Mouse (Mus musculus): ENCODE results near the gene Scrn2. TPM values are rescaled to one million over a fixed set of nuclear protein-coding genes. Genes with fewer than 3 reads are reported as not detected.

The Scrn2 gene
- polyA plus RNA-seq, 1 experiment from 2014 or later, result 0.57 TPM

DNA sequence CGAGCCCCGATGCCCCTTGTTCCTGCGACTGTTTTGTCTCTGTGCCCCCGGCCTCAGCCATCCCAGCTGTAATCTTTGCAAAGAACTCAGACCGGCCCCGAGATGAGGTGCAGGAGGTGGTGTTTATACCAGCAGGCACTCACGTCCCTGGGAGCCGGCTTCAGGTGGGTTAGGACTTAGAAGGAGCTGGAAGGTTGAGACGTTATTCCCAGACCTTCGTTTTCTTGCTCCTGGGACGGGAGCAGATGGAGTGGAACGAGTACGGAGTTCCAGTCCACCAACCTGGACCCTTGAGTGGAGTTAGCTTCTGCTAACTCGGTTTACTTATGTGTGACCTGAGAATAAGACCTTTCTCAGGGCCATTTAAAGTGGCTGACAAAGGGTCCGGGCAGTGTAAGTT is 688 bp downstream of the Scrn2 start:
- peak overlapping the region; percentile 53; the same call in 1 of the 2 replicates for H3K27ac ChIP-seq
- peak overlapping the region; percentile 77 for H3K4me3 ChIP-seq (ENCODE audit: inconsistent target)
- H3K79me2 ChIP-seq (ENCODE audit: inconsistent target), result no peaks in the 10 kb centered on the region
- no peaks in the 10 kb centered on the region for H3K36me3 ChIP-seq (ENCODE audit: inconsistent target)
- 24% methylated on average over 14 of the region's 15 CpGs for WGBS (ENCODE audit: missing documents)

DNA sequence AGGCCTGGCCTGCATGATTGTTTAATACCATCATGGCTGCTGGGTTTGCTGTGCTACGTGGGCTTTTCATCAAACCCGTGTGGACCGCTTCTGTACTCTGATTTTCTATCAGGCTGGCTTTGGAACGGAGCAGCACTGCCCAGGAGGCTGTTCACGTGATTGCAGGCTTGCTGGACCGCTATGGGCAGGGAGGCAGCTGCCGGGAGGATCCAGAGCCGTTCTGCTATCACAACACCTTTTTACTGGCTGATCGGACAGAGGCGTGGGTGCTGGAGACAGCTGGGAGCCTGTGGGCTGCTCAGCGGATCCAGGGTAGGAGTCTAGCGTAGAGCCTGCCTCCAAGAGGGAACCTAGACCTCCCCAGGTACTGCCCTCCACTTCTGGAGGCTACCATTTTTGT is 2.2 kb downstream of the Scrn2 start:
- Histone ChIP-seq H3K79me2 (ENCODE audit: inconsistent target) (no peaks in the 10 kb centered on the region), H3K4me3 (ENCODE audit: inconsistent target) (no peak overlapping the region), H3K36me3 (ENCODE audit: inconsistent target) (no peaks in the 10 kb centered on the region), H3K27ac (no peak overlapping the region)
- WGBS (ENCODE audit: missing documents), result 98% methylated on average over 12 of the region's 12 CpGs

DNA sequence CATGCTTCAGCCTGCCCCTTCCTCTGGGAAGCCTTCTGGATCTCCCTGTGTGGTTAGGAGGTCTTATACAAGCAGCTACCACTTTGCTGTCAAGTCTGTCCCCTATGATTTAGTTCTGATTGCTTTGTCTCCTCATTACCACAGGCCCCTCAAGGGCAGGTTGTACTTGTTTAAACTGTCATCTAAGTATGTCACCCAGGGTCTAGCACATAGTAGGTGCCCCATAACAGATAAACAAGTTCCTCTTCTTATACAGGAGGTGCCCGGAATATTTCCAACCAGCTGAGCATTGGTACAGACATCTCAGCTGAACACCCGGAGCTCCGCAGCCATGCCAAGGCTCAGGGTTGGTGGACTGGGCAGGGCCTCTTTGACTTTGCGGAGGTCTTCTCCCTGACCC is 2.8 kb downstream of the Scrn2 start:
- H3K27ac ChIP-seq, result no peak overlapping the region
- no peak overlapping the region for H3K4me3 ChIP-seq (ENCODE audit: inconsistent target)
- H3K79me2 ChIP-seq (ENCODE audit: inconsistent target), result no peaks in the 10 kb centered on the region
- 95% methylated on average over 4 of the region's 4 CpGs for WGBS (ENCODE audit: missing documents)
- H3K36me3 ChIP-seq (ENCODE audit: inconsistent target), result no peaks in the 10 kb centered on the region

DNA sequence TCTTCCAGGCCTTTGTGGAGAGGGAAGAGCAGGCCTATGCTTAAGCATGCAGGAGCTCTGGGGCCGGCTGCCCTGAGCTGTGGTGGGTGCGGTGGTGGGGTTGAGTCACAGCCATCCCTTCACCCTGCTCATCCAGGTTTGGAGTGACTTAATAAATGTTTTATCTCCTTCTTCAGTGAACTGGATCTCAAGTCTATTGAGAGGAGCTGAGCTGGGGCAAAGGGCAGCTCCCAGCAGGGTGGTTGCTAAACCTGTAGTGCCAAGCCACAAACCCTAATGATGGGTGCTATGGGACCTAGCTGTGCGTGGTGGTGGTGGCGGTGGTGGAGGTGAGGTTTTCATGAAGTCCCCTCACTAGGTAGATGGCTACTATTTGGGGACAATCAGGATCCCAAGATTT is 4.0 kb downstream of the Scrn2 start:
- Histone ChIP-seq H3K27ac (no peak overlapping the region), H3K79me2 (ENCODE audit: inconsistent target) (no peaks in the 10 kb centered on the region), H3K36me3 (ENCODE audit: inconsistent target) (no peaks in the 10 kb centered on the region), H3K4me3 (ENCODE audit: inconsistent target) (no peak overlapping the region)
- WGBS (ENCODE audit: missing documents), result 94% methylated on average over 4 of the region's 4 CpGs

DNA sequence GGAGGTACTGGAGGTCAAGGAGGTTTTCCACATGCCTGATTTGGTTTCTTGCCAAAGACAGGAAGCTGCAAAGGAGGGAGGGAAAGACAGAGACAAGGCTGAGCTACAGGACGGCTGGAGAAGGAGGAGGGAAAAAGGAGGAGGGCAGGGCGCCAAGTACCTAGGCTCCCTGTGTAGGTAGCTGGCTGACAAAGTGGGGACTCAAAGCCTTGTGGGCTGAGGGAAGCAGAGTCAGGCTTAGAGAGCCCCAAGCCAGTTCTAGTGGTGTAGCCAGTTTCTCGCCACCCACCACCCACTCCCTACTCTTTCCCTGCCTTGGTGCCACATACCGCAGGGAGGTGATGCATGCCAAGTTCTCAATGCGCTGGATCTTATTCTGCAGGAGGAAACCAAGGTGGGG is 6.4 kb downstream of the Scrn2 start:
- Histone ChIP-seq H3K4me3 (ENCODE audit: inconsistent target) (no peak overlapping the region), H3K79me2 (ENCODE audit: inconsistent target) (no peaks in the 10 kb centered on the region), H3K27ac (no peak overlapping the region), H3K36me3 (ENCODE audit: inconsistent target) (no peaks in the 10 kb centered on the region)
- 91% methylated on average over 5 of the region's 5 CpGs for WGBS (ENCODE audit: missing documents)

DNA sequence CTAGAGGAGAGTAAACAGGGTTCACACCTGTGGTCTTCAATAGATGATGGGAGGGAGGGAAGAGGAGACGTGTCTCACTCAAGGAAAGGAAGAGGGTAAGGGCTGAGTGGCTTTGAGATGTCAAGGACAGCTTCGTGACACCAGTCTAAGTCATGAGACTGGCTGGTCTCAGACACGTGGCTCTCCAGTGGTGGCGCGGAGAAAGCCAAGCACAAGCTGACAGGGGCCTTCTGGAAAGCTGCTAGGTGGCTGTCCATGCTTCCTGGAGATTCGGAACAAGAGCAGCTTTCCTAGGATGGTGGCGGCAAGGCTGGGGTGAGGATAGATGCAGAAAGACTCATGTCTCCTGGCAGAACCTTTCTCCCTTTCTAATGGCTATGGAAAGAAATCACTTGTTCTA is 9.1 kb downstream of the Scrn2 start:
- no peak overlapping the region for H3K4me3 ChIP-seq (ENCODE audit: inconsistent target)
- WGBS (ENCODE audit: missing documents), result 84% methylated on average over 7 of the region's 7 CpGs
- no peak overlapping the region for H3K27ac ChIP-seq
- no peaks in the 10 kb centered on the region for H3K36me3 ChIP-seq (ENCODE audit: inconsistent target)
- H3K79me2 ChIP-seq (ENCODE audit: inconsistent target), result peaks cover 25% of the 10 kb centered on the region

DNA sequence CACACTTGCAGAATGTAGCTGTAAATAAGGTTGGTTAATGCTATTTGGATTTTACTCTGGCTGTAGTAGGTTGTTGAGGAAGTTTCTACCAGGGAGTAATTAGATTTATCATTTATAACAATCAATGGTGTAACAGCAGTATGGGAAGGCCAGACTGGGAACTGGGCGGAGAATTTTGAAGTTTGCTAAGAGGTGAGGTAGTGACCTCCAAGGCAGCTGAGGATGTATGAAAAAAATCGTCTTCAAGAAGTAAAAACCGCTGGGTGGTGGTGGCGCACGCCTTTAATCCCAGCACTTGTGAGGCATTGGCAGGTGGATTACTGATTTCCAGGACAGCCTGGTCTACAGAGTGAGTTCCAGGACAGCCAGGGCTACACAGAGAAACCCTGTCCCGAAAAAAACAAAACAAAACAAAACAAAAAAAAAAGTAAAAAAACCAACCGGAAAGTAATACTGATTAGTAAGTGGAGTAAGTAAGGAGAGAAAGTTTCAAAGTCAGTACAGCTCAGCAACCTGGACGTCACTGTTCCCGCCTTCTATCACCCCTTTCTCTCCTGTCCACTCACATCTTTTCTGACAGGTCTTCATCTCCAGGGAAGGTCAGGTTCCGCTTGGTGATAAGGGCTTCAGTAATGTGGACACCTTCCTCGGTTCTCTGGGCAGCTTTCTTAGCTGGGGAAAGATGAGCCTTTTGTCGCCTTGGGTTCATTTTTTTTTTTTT is 10.7 kb downstream of the Scrn2 start:
- Histone ChIP-seq H3K79me2 (ENCODE audit: inconsistent target) (peaks cover 35% of the 10 kb centered on the region), H3K4me3 (ENCODE audit: inconsistent target) (peak overlapping the region; percentile 96), H3K36me3 (ENCODE audit: inconsistent target) (peaks cover 7% of the 10 kb centered on the region; the same call in 1 of the 2 replicates), H3K27ac (no peak overlapping the region)
- WGBS (ENCODE audit: missing documents), result 36% methylated on average over 12 of the region's 12 CpGs

DNA sequence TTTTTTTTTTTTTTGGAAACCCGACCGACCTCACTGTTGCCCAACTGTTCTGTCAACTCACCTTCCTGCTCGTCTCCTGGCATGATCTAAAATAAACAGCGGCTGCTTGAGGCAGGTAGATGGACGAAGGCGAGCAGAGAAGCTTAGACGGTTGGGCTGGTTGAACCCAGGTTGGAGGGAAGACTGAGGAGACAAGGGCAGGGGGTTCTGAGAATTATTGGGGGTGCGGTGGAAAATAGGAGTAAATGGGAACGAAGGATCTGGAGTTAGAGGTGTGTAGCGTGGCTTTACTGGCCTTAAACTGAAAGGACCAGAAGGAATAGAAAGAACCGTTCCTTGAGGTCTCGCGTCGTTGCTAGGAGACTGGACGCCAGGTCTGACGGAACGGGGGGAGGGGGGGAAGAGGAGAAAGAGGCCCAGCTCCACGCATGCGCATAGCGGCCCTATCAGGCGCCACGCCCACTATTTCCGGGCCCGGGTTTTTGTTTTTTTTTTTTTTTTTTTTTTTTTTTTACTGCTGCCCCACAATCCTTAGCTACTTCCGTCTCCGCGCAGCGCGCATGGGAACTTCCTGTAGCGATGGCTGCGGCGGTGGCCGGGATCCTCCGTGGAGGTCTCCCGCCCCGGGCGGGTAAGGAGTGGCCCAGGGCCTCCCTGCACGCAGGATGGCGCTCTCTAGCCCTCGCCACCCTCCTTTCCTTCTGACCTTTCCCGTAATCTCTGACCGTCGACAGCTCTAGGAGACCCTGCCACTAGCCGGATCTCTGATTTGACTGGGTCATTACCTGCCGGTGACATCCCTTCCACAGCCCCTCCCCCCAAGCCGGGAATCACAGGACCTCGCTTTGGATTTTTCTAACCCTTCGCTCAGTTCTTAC is 11.5 kb downstream of the Scrn2 start, which contains the start of the genes Lrrc46 and Mrpl10:
Gene Lrrc46 (minus strand): TSS at position 386 of the 878 bp plus-strand sequence.
Gene Mrpl10 (plus strand): TSS at position 539 of the 878 bp plus-strand sequence.
- Histone ChIP-seq H3K36me3 (ENCODE audit: inconsistent target) (peaks cover 7% of the 10 kb centered on the region; the same call in 1 of the 2 replicates), H3K4me3 (ENCODE audit: inconsistent target) (peak within 1 kb of the TSS; percentile 96), H3K27ac (peak within 1 kb of the TSS; percentile 56), H3K79me2 (ENCODE audit: inconsistent target) (peaks cover 35% of the 10 kb centered on the region)
- 2% methylated on average over 41 of the region's 48 CpGs for WGBS (ENCODE audit: missing documents)

DNA sequence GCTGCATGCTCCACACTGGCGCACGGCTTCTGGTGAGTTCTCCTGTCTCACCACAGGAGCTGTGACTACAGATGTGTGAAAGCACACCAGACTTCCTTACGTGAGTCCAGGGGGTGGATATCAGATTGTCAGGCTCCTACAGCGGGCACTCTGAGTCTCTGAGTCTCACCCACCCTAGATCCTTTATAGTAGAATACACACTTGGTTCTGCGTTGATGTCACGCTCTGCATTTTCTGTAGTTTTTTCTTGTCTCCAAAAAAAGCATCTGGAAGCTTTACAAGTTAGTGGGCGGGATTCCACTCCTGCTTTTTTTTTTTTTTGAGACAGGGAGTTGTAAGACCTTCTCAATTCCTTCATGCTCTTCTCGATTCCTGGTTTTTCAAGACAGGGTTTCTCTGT is 15.2 kb downstream of the Scrn2 start:
- H3K36me3 ChIP-seq (ENCODE audit: inconsistent target), result peaks cover 15% of the 10 kb centered on the region; the same call in 1 of the 2 replicates
- no peak overlapping the region for H3K27ac ChIP-seq
- WGBS (ENCODE audit: missing documents), result 95% methylated on average over 8 of the region's 8 CpGs

DNA sequence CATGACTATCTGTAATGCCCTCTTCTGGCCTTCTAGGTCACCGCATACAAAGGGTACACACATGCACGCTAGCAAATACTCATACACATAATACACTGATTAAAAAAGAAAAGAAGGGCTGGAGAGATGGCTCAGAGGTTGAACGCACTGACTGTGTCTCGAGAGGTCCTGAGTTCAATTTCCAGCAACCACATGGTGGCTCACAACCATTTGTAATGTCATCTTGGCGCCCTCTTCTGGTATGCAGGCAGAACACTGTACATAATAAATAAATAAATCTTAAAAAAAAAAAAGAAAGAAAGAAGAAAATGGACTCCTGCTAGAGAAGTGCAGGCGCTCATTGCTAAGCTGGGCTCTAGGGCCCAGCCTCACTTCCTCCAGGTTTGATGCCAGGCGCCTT is 16.1 kb downstream of the Scrn2 start:
- 89% methylated on average over 7 of the region's 7 CpGs for WGBS (ENCODE audit: missing documents)
- Histone ChIP-seq H3K36me3 (ENCODE audit: inconsistent target) (peaks cover 15% of the 10 kb centered on the region; the same call in 1 of the 2 replicates), H3K27ac (no peak overlapping the region), H3K79me2 (ENCODE audit: inconsistent target) (peaks cover 37% of the 10 kb centered on the region), H3K4me3 (ENCODE audit: inconsistent target) (no peak overlapping the region)

More for the DNA sequence above, 15.2 kb downstream of the Scrn2 start:
- Histone ChIP-seq H3K4me3 (ENCODE audit: inconsistent target) (no peak overlapping the region), H3K79me2 (ENCODE audit: inconsistent target) (peaks cover 35% of the 10 kb centered on the region)

DNA sequence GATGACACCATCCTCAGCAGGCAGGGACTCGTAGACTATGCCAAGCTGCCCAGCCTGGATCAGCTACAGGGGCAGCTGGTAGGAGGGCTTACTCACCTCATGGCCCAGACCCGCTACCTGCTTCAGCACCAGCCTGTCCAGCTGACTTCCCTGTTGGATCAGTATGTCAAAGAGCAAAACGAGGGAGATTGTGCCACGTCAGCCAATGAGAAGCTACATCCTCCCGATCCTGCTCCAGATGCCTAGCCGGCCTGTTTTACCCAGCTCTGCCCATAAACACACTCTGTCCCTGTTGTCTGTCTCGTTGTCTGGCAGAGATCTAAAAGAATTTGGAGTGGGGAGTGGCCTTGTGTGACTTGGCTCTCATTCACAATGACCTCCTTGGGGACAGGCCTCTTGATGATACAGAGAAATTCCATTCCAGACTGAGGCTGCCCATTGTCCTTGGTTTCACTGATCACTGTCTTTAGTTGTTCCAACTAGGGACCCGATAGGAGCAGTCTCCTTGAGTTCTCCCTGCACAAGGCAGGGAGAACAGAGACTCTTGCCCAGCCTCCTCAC is 18.4 kb downstream of the Scrn2 start:
- WGBS (ENCODE audit: missing documents), result 90% methylated on average over 8 of the region's 8 CpGs
- Histone ChIP-seq H3K27ac (no peak overlapping the region), H3K4me3 (ENCODE audit: inconsistent target) (no peak overlapping the region), H3K36me3 (ENCODE audit: inconsistent target) (peaks cover 15% of the 10 kb centered on the region; the same call in 1 of the 2 replicates), H3K79me2 (ENCODE audit: inconsistent target) (peaks cover 32% of the 10 kb centered on the region; the same call in 1 of the 2 replicates)

DNA sequence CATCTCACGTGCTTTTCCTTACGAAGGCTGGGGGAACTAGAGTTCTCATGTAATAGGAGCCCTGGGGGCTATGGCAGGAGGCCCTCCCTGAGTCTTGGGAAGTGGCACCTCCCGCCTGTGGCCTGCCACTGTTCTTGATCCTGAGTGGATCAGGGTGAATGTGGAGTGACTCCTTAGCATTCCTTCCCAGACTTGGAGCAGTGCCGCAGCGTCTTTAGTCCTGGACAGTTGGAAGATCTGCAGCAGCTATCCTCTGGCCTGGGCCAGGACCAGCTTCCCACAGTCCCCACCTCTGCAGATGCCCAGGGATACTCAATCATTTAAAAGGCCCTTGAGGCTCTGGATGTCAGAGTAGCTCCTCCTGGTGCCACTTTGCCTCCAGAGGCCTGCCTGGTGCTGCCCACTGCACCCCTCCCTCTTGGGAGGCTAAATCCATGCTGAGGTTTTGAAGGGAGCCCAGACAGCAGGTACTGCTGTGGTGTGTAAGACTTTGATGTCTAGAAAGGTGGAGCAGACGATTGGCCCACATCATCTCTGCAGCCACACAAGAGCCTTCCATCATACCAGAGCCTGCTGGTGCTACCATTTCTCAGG is 19.9 kb downstream of the Scrn2 start:
- Histone ChIP-seq H3K4me3 (ENCODE audit: inconsistent target) (no peak overlapping the region), H3K79me2 (ENCODE audit: inconsistent target) (peaks cover 18% of the 10 kb centered on the region; the same call in 1 of the 2 replicates), H3K27ac (no peak overlapping the region), H3K36me3 (ENCODE audit: inconsistent target) (peaks cover 24% of the 10 kb centered on the region)
- WGBS (ENCODE audit: missing documents), result 94% methylated on average over 6 of the region's 6 CpGs

DNA sequence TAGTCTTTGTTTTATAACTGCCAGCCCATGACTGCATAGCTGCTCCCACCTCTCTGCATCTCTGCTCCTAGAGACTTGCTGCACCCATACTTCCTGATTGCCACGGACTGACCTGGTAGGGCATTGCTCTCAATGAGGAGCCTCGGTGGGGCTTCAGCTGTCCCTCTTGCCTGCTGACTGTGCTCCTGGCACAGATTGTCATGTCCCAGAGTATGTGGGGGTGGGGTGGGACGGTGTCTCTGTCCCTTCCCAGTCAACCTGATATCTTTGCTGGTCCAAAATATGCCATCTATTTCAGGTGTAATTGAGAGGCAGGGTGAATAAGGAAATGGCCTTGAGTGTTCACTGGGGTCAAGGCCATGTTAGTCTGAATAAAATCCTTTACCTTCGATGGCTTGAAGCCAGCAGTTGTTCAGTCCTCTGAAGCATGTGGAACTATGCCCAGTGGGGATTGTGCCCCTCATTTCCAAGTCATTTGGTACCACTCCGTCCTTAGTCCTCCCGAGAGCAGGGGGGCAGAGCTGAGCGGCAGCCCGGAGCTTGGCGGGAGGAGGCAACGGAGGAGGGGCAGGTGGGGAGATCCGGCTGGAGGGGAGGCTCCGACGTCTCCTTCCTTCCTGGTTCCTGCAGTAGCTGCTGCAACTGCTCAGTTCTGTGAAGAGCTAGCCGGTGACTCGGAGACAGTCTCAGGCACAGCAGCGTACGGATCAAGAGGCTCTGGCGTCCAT is 20.6 kb downstream of the Scrn2 start, which contains the start of gene Osbpl7:
Gene Osbpl7 (plus strand): TSS at position 413 of the 728 bp plus-strand sequence.
- WGBS (ENCODE audit: missing documents), result 5% methylated on average over 18 of the region's 18 CpGs
- H3K36me3 ChIP-seq (ENCODE audit: inconsistent target), result peaks cover 28% of the 10 kb centered on the region
- peak within 1 kb of the TSS; percentile 60 for H3K27ac ChIP-seq
- peaks cover 15% of the 10 kb centered on the region; the same call in 1 of the 2 replicates for H3K79me2 ChIP-seq (ENCODE audit: inconsistent target)
- peak within 1 kb of the TSS; percentile 98 for H3K4me3 ChIP-seq (ENCODE audit: inconsistent target)

Data from macrophage (primary cell).